Mouse (Mus musculus) lung, adult 2 months (tissue): Measurements from ENCODE around the gene Alpl.

Experiments used
- CTCF ChIP-seq: fragments of 200-500 bp; IDR thresholded peaks from 2 replicates; pipeline ENCODE4 v1.5.1; 2011; ENCODE audit warnings: mild to moderate bottlenecking, low read length, control low read depth; ENCODE audit not compliant: insufficient read depth
- POLR2A ChIP-seq: fragments of 200-500 bp; IDR thresholded peaks from 2 replicates; pipeline ENCODE4 v1.6.1; 2011; ENCODE audit warnings: low read depth, mild to moderate bottlenecking, control low read depth, low read length, borderline replicate concordance; ENCODE audit errors: extremely low read depth

DNA sequence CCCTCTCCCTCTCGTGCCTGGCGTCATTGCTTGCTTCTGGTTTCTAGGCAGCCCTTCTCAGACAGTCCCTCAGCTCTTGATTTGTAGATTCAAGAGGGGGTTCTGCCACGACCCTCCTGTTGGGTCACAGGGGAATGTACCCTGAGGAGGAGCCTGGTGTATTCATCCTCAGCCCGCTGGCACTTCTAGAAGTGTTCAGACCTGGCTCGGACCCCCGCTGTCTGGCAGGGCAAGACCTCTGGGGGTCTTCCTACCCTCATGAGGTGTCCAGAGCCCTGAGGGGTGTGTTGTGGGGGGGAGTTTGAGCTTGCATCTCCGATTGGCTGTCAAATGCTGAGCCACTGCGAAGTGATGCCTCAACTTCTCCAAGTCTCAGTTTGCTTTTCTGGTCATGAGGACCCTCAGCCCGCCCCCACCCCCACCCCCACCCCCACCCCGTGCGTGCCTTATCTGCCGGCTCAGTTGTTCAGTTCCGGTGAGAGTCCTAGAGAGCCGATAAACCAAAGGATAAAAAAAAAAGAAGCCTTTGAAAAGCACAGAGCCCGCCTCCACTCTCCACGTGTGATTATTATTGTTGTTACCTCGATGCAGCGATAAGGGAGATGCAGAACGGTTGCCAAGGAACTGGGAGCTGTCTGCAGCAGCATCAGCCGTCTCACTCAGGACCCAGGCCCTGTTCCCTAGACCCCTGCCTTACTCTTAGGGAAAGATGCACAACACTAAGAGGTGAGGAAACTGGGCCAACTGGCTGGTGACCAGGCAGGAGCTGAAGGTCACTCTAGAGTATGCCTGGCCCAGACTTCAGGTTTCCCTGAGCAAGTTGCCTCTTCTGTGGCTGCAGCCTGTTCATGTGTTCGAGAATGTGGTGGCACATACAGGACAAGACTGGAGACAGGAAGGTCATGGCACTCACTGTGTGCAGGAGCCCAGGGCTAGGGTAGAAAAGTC, 96.6 kb downstream of the Alpl start:
- TF ChIP-seq POLR2A = no peak
- TF ChIP-seq CTCF = no peak
